Mouse (Mus musculus) bone marrow, adult 2 months (tissue): ENCODE measurements around the gene Nectin4.

Experiments
- CTCF ChIP-seq: fragments of 200-500 bp; IDR thresholded peaks from 2 replicates; pipeline ENCODE4 v1.5.1; 2011; ENCODE audit warnings: low read length, control low read depth; ENCODE audit not compliant: control insufficient read depth, insufficient read depth
- POLR2A ChIP-seq: fragments of 200-500 bp; IDR thresholded peaks from 2 replicates; pipeline ENCODE4 v1.6.1; 2011; ENCODE audit warnings: low read depth, mild to moderate bottlenecking, control low read depth, low read length, borderline replicate concordance; ENCODE audit not compliant: control insufficient read depth

- TF ChIP-seq CTCF (no peak), POLR2A (no peak)
Observed at GRCm38 (mm10) chr1:171402991-171403390, 33.1 kb downstream of the Nectin4 start.
